Mouse (Mus musculus): Measurements from ENCODE around the gene Slc2a13. TPM values are rescaled to one million over a fixed set of nuclear protein-coding genes. Genes with fewer than 3 reads are reported as not detected.

Slc2a13 gene
- 2.7 and 3.3 TPM in 2 replicates for polyA plus RNA-seq (2014; fragmentation: Nextera tagmentation; extraction: Ambion mirVana)

- peak; percentile 97 for ATAC-seq (ENCODE audit: low FRiP score, low TSS enrichment)
- Histone ChIP-seq H3K9me3 (ENCODE audit: control insufficient read depth, low read length) (no peaks in the 10 kb centered on the region), H3K36me3 (ENCODE audit: control insufficient read depth, insufficient read depth, low read length) (no peaks in the 10 kb centered on the region), H3K4me1 (ENCODE audit: control insufficient read depth, insufficient read depth, low read length) (no peaks in the 10 kb centered on the region; the same call in 1 of the 2 replicates), H3K27me3 (ENCODE audit: control insufficient read depth, insufficient read depth, low read length) (no peaks in the 10 kb centered on the region), H3K27ac (ENCODE audit: low read depth, low read length) (peak within 1 kb of the TSS; percentile 26; the same call in 1 of the 2 replicates), H3K9ac (ENCODE audit: low read depth, low read length) (peak within 1 kb of the TSS; percentile 76), H3K4me2 (replicated peaks; ENCODE audit: low read depth, low read length) (peak within 1 kb of the TSS; percentile 99), H3K4me3 (ENCODE audit: low read length) (peak within 1 kb of the TSS; percentile 72)
- 0% methylated on average over 23 of the region's 26 CpGs for WGBS
Observed at GRCm38 (mm10) chr15:91573111-91573538, at the start of gene Slc2a13. Gene Slc2a13, minus strand, starts transcription at chr15:91573261.

DNA sequence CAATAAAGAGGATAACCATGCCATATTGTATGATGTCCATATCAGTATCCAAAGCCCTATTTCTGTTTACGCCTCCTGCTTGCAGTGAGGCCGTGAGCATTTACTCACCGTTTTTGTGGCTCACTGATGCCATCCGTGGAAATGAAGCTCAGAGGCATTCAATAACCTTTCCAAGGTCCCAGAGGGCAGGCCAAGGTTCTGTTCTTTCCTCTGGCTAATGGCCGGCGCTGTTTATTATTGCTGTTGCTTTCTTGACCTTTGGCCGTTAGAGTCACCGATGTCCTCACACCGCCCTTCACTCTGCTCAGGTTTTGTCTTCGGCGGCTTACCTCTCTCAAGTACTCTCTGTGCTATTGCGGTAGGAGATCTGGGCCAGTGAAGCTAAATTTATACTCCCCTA lies 43.0 kb upstream of the Slc2a13 start:
- Histone ChIP-seq H3K4me3 (ENCODE audit: low read length) (no peak overlapping the region), H3K27ac (ENCODE audit: low read depth, low read length) (no peak overlapping the region), H3K9ac (ENCODE audit: low read depth, low read length) (no peak overlapping the region), H3K9me3 (ENCODE audit: control insufficient read depth, low read length) (no peaks in the 10 kb centered on the region), H3K36me3 (ENCODE audit: control insufficient read depth, insufficient read depth, low read length) (no peaks in the 10 kb centered on the region), H3K27me3 (ENCODE audit: control insufficient read depth, insufficient read depth, low read length) (no peaks in the 10 kb centered on the region), H3K4me2 (replicated peaks; ENCODE audit: low read depth, low read length) (no peak overlapping the region), H3K4me1 (ENCODE audit: control insufficient read depth, insufficient read depth, low read length) (no peaks in the 10 kb centered on the region)
- no peak for ATAC-seq (ENCODE audit: low FRiP score, low TSS enrichment)
- 66% methylated on average over 12 of the region's 12 CpGs for WGBS

DNA sequence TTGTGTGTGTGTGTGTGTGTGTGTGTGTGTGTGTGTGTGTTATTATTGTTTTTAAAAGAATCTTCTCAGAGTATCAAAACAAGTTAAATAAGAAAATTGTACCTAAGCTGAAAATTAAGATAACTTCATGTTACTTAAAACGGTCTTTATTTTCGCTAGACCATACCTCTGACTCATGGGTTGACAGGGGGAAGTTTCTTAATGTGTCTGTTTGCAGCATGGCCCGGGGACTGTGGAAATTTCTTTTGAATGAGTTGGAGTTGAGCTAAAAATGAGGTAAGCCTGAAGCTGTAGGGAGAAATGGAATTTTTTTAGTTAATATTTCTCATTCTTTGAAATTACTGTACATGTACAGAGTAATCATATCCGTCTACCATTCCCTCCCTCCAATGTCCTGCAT lies 42.5 kb upstream of the Slc2a13 start:
- no peak for ATAC-seq (ENCODE audit: low FRiP score, low TSS enrichment)
- Histone ChIP-seq H3K9me3 (ENCODE audit: control insufficient read depth, low read length) (no peaks in the 10 kb centered on the region), H3K27ac (ENCODE audit: low read depth, low read length) (no peak overlapping the region), H3K4me1 (ENCODE audit: control insufficient read depth, insufficient read depth, low read length) (no peaks in the 10 kb centered on the region), H3K36me3 (ENCODE audit: control insufficient read depth, insufficient read depth, low read length) (no peaks in the 10 kb centered on the region), H3K27me3 (ENCODE audit: control insufficient read depth, insufficient read depth, low read length) (no peaks in the 10 kb centered on the region), H3K9ac (ENCODE audit: low read depth, low read length) (no peak overlapping the region), H3K4me3 (ENCODE audit: low read length) (no peak overlapping the region), H3K4me2 (replicated peaks; ENCODE audit: low read depth, low read length) (no peak overlapping the region)
- WGBS: 94% methylated on average over 4 of the region's 4 CpGs

DNA sequence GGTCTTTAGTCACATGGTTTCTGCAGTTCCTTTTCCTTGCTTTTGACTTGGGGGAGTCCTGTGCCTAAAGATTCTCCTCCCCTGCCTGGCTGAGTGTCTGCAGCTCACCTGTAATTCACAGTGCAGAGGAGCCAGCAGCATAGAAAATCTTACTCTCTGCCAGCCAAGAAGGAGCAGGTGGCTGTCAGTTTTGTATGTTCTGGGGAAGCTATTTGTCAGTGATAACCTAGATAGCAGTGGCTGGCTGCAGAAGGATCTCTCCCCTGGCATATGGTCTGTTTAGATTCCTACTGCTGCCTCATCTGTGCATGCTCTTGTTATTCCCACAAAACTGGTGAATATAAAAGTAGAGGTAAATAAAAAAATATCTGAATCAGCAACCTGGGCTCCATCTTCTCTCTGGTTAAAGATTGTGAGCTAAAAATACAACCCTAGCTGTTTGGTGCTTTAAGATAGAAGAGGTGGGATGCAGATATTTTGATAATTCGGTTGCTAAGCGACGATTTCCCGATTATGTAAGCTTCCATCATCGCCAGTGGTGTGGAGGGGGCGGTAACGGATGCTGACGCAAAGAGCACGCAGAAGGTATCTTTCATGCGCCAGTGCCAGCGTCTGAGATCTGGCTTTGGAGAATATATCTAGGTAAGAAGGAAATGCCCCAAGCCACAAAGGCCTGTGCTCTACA lies 41.1 kb upstream of the Slc2a13 start:
- Histone ChIP-seq H3K4me1 (ENCODE audit: control insufficient read depth, insufficient read depth, low read length) (no peaks in the 10 kb centered on the region), H3K36me3 (ENCODE audit: control insufficient read depth, insufficient read depth, low read length) (no peaks in the 10 kb centered on the region), H3K9ac (ENCODE audit: low read depth, low read length) (no peak overlapping the region), H3K4me3 (ENCODE audit: low read length) (no peak overlapping the region), H3K27me3 (ENCODE audit: control insufficient read depth, insufficient read depth, low read length) (no peaks in the 10 kb centered on the region), H3K27ac (ENCODE audit: low read depth, low read length) (no peak overlapping the region), H3K9me3 (ENCODE audit: control insufficient read depth, low read length) (no peaks in the 10 kb centered on the region), H3K4me2 (replicated peaks; ENCODE audit: low read depth, low read length) (no peak overlapping the region)
- 92% methylated on average over 11 of the region's 11 CpGs for WGBS
- ATAC-seq (ENCODE audit: low FRiP score, low TSS enrichment): no peak

GRCm38 (mm10) chr15:91609713-91610112 lies 36.7 kb upstream of the Slc2a13 start:
- WGBS: 28% methylated on average over 8 of the region's 8 CpGs

DNA sequence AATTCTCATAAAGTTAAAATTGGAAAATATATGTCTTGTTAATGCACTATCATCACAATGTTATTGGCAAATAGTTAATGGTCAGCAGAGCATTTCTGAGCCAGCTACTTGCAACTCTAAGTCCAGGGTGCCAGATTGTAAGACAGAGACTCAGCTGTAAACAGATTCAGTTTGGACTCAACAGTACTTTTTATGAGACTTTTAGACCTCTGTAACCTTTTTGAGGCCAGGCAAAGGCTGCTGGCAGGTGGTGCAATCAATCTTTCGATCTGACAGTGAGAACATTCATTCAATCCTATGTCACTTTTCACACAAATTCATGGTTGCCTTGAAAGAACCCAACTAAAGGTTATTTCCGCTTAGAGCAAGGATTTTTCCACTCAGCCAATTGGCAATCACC lies 35.8 kb upstream of the Slc2a13 start:
- 79% methylated on average over 2 of the region's 2 CpGs for WGBS
- Histone ChIP-seq H3K27ac (ENCODE audit: low read depth, low read length) (no peak overlapping the region), H3K4me2 (replicated peaks; ENCODE audit: low read depth, low read length) (no peak overlapping the region), H3K27me3 (ENCODE audit: control insufficient read depth, insufficient read depth, low read length) (no peaks in the 10 kb centered on the region), H3K4me1 (ENCODE audit: control insufficient read depth, insufficient read depth, low read length) (no peaks in the 10 kb centered on the region), H3K9me3 (ENCODE audit: control insufficient read depth, low read length) (no peaks in the 10 kb centered on the region), H3K9ac (ENCODE audit: low read depth, low read length) (no peak overlapping the region), H3K4me3 (ENCODE audit: low read length) (no peak overlapping the region), H3K36me3 (ENCODE audit: control insufficient read depth, insufficient read depth, low read length) (no peaks in the 10 kb centered on the region)
- ATAC-seq (ENCODE audit: low FRiP score, low TSS enrichment): no peak

More at GRCm38 (mm10) chr15:91609713-91610112, 36.7 kb upstream of the Slc2a13 start:
- Histone ChIP-seq H3K36me3 (ENCODE audit: control insufficient read depth, insufficient read depth, low read length) (no peaks in the 10 kb centered on the region), H3K4me1 (ENCODE audit: control insufficient read depth, insufficient read depth, low read length) (no peaks in the 10 kb centered on the region), H3K9me3 (ENCODE audit: control insufficient read depth, low read length) (no peaks in the 10 kb centered on the region), H3K27me3 (ENCODE audit: control insufficient read depth, insufficient read depth, low read length) (no peaks in the 10 kb centered on the region), H3K9ac (ENCODE audit: low read depth, low read length) (no peak overlapping the region), H3K4me3 (ENCODE audit: low read length) (no peak overlapping the region), H3K4me2 (replicated peaks; ENCODE audit: low read depth, low read length) (no peak overlapping the region), H3K27ac (ENCODE audit: low read depth, low read length) (no peak overlapping the region)
- no peak for ATAC-seq (ENCODE audit: low FRiP score, low TSS enrichment)

GRCm38 (mm10) chr15:91601197-91601596 lies 28.1 kb upstream of the Slc2a13 start:
- WGBS: 63% methylated on average over 7 of the region's 7 CpGs
- Histone ChIP-seq H3K9me3 (ENCODE audit: control insufficient read depth, low read length) (no peaks in the 10 kb centered on the region), H3K9ac (ENCODE audit: low read depth, low read length) (no peak overlapping the region), H3K4me3 (ENCODE audit: low read length) (no peak overlapping the region), H3K4me1 (ENCODE audit: control insufficient read depth, insufficient read depth, low read length) (no peaks in the 10 kb centered on the region), H3K4me2 (replicated peaks; ENCODE audit: low read depth, low read length) (no peak overlapping the region), H3K36me3 (ENCODE audit: control insufficient read depth, insufficient read depth, low read length) (no peaks in the 10 kb centered on the region), H3K27me3 (ENCODE audit: control insufficient read depth, insufficient read depth, low read length) (no peaks in the 10 kb centered on the region), H3K27ac (ENCODE audit: low read depth, low read length) (no peak overlapping the region)
- ATAC-seq (ENCODE audit: low FRiP score, low TSS enrichment): no peak

DNA sequence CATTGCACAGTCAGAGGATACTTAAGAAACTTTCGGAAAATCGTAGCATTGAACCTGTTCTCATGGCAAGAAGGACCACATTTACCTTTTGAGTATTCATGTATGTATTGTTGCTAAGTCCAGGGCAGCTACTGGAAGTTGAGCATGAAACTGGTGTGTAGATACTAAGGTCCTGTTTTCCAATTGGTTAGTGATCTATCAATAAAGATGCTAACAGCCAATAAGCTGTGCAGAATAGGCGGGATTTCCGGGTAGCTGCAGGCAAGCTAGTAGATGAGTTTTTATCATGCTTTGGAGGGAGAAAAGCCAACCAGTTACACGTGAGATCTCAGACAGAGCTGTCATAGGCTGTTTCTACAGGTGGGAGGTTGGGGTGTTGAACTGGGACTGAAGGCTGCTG lies 24.2 kb upstream of the Slc2a13 start:
- 89% methylated on average over 5 of the region's 5 CpGs for WGBS
- H3K27ac ChIP-seq (ENCODE audit: low read depth, low read length): no peak overlapping the region

GRCm38 (mm10) chr15:91574492-91574891 lies 1.4 kb upstream of the Slc2a13 start:
- no peak for ATAC-seq (ENCODE audit: low FRiP score, low TSS enrichment)
- Histone ChIP-seq H3K27me3 (ENCODE audit: control insufficient read depth, insufficient read depth, low read length) (no peaks in the 10 kb centered on the region), H3K27ac (ENCODE audit: low read depth, low read length) (no peak overlapping the region), H3K4me1 (ENCODE audit: control insufficient read depth, insufficient read depth, low read length) (no peaks in the 10 kb centered on the region; the same call in 1 of the 2 replicates), H3K4me3 (ENCODE audit: low read length) (no peak overlapping the region), H3K36me3 (ENCODE audit: control insufficient read depth, insufficient read depth, low read length) (no peaks in the 10 kb centered on the region), H3K9ac (ENCODE audit: low read depth, low read length) (no peak overlapping the region), H3K4me2 (replicated peaks; ENCODE audit: low read depth, low read length) (no peak overlapping the region), H3K9me3 (ENCODE audit: control insufficient read depth, low read length) (no peaks in the 10 kb centered on the region)
- 29% methylated on average over 8 of the region's 8 CpGs for WGBS

More for the DNA sequence above, 24.2 kb upstream of the Slc2a13 start:
- no peak overlapping the region for H3K9ac ChIP-seq (ENCODE audit: low read depth, low read length)
- no peaks in the 10 kb centered on the region for H3K36me3 ChIP-seq (ENCODE audit: control insufficient read depth, insufficient read depth, low read length)
- H3K9me3 ChIP-seq (ENCODE audit: control insufficient read depth, low read length): no peaks in the 10 kb centered on the region
- H3K4me3 ChIP-seq (ENCODE audit: low read length): no peak overlapping the region
- ATAC-seq (ENCODE audit: low FRiP score, low TSS enrichment): no peak
- H3K27me3 ChIP-seq (ENCODE audit: control insufficient read depth, insufficient read depth, low read length): no peaks in the 10 kb centered on the region
- H3K4me2 ChIP-seq (replicated peaks; ENCODE audit: low read depth, low read length): no peak overlapping the region
- no peaks in the 10 kb centered on the region for H3K4me1 ChIP-seq (ENCODE audit: control insufficient read depth, insufficient read depth, low read length)
